Mouse (Mus musculus): ENCODE results near the gene Zfpm1. TPM values are rescaled to one million over a fixed set of nuclear protein-coding genes. Genes with fewer than 3 reads are reported as not detected.

Zfpm1 gene
- polyA plus RNA-seq, 1 experiment from 2014 or later, result 5.7 TPM

DNA sequence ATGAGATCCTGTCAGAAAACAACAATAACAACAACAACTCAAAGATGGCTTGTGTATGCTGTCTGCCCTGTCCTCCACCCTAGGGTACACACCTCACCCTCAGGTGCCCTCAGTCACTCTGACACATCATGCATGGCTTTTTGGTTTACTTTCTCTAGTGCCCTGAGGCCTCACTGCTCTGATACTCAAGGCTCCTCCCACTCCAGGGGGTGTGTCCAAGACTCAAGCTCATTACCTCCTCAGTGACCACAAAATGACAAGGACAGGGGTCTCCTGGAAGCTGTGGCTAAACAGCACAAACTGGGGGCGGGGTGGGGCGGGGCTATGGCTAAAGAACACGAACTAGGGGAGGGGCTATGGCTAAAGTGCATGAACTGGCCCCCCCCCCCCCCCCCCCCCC is 22.1 kb downstream of the Zfpm1 start:
- no peak overlapping the region for H3K4me3 ChIP-seq (replicated peaks)
- H3K27me3 ChIP-seq (replicated peaks), result no peaks in the 10 kb centered on the region
- no peak for ATAC-seq (ENCODE audit: insufficient read depth, low FRiP score, low read depth)
- H3K36me3 ChIP-seq, result 0 out of 2 replicates have a peak, but pooled peaks cover 3% of the 10 kb centered on the region
- no peak overlapping the region for H3K27ac ChIP-seq
- H3K4me2 ChIP-seq, result no peak overlapping the region
- no peak overlapping the region for H3K9ac ChIP-seq
- WGBS, result 30% methylated on average over 3 of the region's 3 CpGs
- no peaks in the 10 kb centered on the region for H3K9me3 ChIP-seq
- peaks cover 44% of the 10 kb centered on the region; the same call in 1 of the 2 replicates for H3K4me1 ChIP-seq

DNA sequence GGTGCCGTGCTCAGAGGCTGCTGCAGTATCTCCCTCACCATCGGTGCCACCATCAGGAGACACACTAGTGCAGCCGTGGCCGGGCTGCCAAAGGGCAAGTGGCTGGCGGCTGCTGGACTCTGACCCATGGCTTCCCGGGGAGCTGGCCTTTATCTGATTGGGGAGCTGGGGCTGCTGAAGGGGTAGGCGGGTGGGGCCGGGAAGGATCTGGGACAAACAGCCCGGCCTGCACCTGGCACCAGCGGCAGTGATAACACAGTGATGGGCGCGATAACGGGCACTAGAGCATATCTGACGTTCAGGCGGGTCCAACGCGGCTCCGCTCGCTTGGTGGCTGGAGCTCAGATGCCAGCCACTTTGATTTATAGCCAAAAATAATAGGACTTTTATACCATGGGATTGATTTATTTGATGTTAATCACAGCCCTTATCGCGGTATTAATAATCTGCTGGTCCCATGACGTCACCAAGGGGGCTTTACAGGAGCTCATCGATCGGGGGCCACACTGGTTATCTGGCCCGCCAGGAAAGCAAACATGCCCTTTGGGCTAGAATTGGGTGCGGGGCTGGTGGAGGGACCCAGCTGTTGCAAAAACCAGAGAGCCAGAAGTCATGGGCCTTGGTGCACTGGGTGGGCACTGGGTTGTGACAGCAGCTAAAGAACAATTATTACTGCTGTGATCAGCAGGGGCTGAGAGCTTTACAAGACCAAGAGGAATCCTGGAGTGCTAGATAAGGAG is 24.9 kb downstream of the Zfpm1 start:
- no peak overlapping the region for H3K9ac ChIP-seq
- no peak overlapping the region for H3K4me2 ChIP-seq
- ATAC-seq (ENCODE audit: insufficient read depth, low FRiP score, low read depth), result peak; percentile 49; the same call in 1 of the 2 replicates
- 57% methylated on average over 26 of the region's 26 CpGs for WGBS
- no peaks in the 10 kb centered on the region for H3K27me3 ChIP-seq (replicated peaks)
- peak overlapping the region; percentile 51 for H3K27ac ChIP-seq
- peaks cover 50% of the 10 kb centered on the region for H3K4me1 ChIP-seq
- H3K36me3 ChIP-seq, result 0 out of 2 replicates have a peak, but pooled peaks cover 3% of the 10 kb centered on the region
- H3K4me3 ChIP-seq (replicated peaks), result no peak overlapping the region
- H3K9me3 ChIP-seq, result no peaks in the 10 kb centered on the region

DNA sequence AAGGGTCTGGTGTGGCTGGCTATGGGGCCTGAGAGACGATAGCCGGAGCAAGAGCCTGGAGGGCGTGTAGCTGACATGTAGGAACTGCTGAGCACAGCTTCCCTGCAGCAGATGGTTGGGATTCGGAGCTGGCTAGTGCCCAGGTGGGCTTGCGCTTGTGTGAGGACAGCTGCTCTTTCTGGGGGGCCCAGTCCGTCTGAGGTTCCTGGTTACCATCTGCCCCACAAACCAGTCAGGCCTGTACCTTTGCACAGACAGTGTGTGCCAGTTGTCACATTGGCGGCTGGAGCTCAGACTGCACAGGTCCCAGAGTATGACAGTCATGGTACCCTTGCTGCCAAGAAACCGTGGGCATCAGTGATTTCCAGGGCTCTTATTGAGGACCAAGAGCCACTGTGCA is 25.9 kb downstream of the Zfpm1 start:
- H3K4me2 ChIP-seq, result no peak overlapping the region

DNA sequence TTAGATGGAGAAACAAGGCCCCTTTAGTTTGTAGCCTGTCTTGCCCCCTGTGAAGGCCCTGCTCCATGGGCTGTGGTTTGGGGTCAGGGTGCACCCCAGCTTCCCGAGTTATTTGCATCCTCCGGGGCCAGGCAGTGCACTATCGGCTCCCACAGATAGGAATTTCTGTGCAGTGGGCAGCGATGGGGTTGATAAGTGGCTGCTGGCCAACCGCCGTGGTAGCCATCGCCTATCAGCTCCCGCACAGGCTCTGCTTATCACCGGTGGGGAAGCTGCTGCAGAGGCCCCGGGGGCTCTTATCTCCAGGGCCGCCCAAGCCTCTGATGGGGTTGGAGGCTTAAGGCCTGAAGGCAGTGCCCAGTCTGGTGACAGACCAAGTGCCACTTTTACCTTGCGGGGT is 27.3 kb downstream of the Zfpm1 start:
- Histone ChIP-seq H3K9me3 (no peaks in the 10 kb centered on the region), H3K36me3 (0 out of 2 replicates have a peak, but pooled peaks cover 3% of the 10 kb centered on the region)

More for the DNA sequence above, 25.9 kb downstream of the Zfpm1 start:
- 0 out of 2 replicates have a peak, but pooled peaks cover 3% of the 10 kb centered on the region for H3K36me3 ChIP-seq
- no peaks in the 10 kb centered on the region for H3K27me3 ChIP-seq (replicated peaks)
- H3K9ac ChIP-seq, result no peak overlapping the region
- no peak for ATAC-seq (ENCODE audit: insufficient read depth, low FRiP score, low read depth)
- peaks cover 49% of the 10 kb centered on the region for H3K4me1 ChIP-seq
- 79% methylated on average over 8 of the region's 8 CpGs for WGBS
- no peak overlapping the region for H3K4me3 ChIP-seq (replicated peaks)
- H3K9me3 ChIP-seq, result no peaks in the 10 kb centered on the region
- no peak overlapping the region for H3K27ac ChIP-seq

DNA sequence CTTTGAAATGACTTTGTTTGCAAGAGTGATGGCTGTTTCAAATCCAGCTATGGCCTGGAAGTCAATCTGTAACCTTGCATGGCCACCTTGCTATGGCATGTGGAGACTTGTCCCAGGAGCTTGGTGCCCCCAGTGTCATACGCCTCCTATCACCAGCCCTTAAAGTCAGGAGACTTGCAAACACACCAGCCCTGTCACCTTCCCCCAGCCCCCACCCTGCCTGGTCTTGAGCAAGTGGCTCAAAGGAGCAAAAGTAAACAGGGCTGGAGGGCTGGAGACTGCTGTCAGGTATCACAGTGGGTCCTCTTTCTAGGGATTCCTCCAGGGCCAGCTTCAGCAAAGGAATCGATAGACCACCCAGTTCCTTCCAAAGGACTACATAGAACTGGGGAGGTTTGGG is 29.2 kb downstream of the Zfpm1 start:
- WGBS, result 74% methylated on average over 2 of the region's 2 CpGs
- H3K4me2 ChIP-seq, result no peak overlapping the region
- H3K4me3 ChIP-seq (replicated peaks), result no peak overlapping the region
- no peak overlapping the region for H3K27ac ChIP-seq
- ATAC-seq (ENCODE audit: insufficient read depth, low FRiP score, low read depth), result no peak
- no peak overlapping the region for H3K9ac ChIP-seq
- no peaks in the 10 kb centered on the region for H3K9me3 ChIP-seq
- peaks cover 56% of the 10 kb centered on the region for H3K4me1 ChIP-seq
- no peaks in the 10 kb centered on the region for H3K27me3 ChIP-seq (replicated peaks)
- H3K36me3 ChIP-seq, result 0 out of 2 replicates have a peak, but pooled peaks cover 3% of the 10 kb centered on the region

More for the DNA sequence above, 27.3 kb downstream of the Zfpm1 start:
- WGBS, result 41% methylated on average over 12 of the region's 12 CpGs
- Histone ChIP-seq H3K27ac (no peak overlapping the region), H3K4me1 (peaks cover 54% of the 10 kb centered on the region), H3K4me3 (replicated peaks) (no peak overlapping the region), H3K9ac (no peak overlapping the region), H3K4me2 (0 out of 2 replicates have a peak overlapping the region, but pooled peaks have one; percentile 2), H3K27me3 (replicated peaks) (no peaks in the 10 kb centered on the region)
- peak; percentile 81 for ATAC-seq (ENCODE audit: insufficient read depth, low FRiP score, low read depth)

DNA sequence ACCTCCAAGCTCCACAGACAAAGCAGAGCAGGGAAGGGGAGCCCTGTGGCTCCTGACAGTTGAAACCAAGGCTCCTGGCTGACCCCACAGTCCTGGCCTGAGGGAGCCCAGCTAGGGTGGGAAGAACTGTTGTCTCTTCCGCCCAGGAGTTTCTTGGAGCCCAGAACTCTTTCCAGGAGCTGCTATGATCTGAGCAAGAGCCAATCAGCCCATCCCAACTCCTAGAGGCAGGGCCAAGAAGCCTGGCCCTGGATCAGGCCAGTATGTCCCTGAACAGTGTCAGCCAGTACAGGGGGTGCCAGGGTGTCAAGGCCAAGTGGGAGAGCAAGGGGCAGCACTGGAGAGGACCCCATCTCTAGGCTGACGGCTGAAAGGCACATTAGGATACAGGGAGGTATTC is 30.6 kb downstream of the Zfpm1 start:
- Histone ChIP-seq H3K9ac (no peak overlapping the region), H3K4me3 (replicated peaks) (no peak overlapping the region), H3K4me1 (peaks cover 57% of the 10 kb centered on the region), H3K4me2 (no peak overlapping the region), H3K27ac (peak overlapping the region; percentile 23; the same call in 1 of the 2 replicates), H3K27me3 (replicated peaks) (no peaks in the 10 kb centered on the region), H3K9me3 (no peaks in the 10 kb centered on the region), H3K36me3 (0 out of 2 replicates have a peak, but pooled peaks cover 3% of the 10 kb centered on the region)
- 65% methylated on average over 2 of the region's 2 CpGs for WGBS
- ATAC-seq (ENCODE audit: insufficient read depth, low FRiP score, low read depth), result no peak

DNA sequence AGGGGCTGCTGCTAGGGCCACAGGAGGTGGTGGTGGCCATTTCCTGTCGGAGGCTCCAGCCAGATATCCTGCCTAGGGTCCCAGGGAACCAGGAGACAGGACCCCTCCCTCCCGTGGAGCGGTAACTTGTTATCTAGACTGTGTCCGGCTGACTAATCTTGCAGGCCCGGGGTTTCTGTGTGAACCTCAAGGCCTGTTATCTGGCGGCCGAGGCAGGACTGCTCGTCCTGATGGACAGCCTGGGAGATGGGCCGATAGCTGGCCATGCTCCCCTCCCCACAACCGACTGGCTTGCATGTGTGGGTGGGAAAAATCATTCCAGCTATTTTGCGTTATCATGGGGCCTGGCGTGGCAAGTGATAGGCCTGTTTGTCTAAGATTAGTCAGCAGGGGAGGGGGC is 31.4 kb downstream of the Zfpm1 start:
- Histone ChIP-seq H3K9ac (no peak overlapping the region), H3K27ac (peak overlapping the region; percentile 28; the same call in 1 of the 2 replicates), H3K27me3 (replicated peaks) (no peaks in the 10 kb centered on the region), H3K36me3 (0 out of 2 replicates have a peak, but pooled peaks cover 3% of the 10 kb centered on the region), H3K9me3 (no peaks in the 10 kb centered on the region), H3K4me2 (no peak overlapping the region), H3K4me1 (peaks cover 65% of the 10 kb centered on the region), H3K4me3 (replicated peaks) (no peak overlapping the region)
- WGBS, result 35% methylated on average over 12 of the region's 12 CpGs
- ATAC-seq (ENCODE audit: insufficient read depth, low FRiP score, low read depth), result peak; percentile 40; the same call in 1 of the 2 replicates

DNA sequence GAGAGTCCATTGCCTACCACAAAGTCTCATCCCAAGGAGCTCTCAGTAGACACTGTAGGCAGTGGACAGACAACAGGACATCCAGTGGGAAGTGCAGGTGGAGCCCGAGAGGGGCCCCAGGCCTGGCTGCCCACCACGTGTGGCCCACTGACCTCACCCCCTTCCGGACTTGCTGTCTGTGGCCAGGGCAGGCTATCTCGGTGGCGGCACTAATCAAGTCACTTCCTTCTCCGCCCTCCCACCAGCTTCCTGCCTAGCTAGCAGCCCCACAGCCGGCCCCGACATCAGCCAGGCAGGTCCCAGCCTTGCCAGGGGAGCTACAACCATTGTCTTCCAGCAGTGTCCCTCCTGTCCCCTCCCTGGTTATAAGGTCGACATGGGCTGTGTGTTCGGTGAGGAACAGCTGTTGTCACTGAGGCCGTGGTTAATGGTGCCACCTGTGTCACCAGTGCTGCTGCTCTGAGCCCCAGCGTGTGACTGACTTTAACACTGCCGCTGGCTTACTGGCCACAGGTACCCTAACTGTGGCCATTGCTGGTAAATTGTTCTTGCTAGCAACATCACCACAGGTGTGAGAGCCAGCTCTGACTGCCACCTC is 33.1 kb downstream of the Zfpm1 start:
- H3K27ac ChIP-seq, result peak overlapping the region; percentile 59
- no peak for ATAC-seq (ENCODE audit: insufficient read depth, low FRiP score, low read depth)
- H3K9me3 ChIP-seq, result no peaks in the 10 kb centered on the region

DNA sequence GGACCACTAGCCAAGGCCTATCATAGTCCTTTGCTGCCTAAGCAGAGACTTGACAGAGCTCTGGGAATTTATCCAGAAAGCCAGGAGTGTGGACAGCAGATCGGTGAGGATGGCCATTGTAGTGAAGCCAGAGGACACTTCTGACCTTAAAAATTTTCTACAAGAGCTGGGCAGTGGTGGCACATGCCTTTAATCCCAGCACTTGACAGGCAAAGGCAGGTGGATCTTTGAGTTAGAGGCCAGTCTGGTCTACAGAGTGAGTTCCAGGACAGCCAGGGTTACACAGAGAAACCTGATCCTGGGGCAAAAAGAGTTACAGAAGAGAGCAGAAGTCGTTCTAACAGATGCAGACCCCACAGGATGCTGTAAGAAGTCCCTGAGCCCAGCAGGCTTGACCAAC is 34.5 kb downstream of the Zfpm1 start:
- peak overlapping the region; percentile 86; the same call in 1 of the 2 replicates for H3K27ac ChIP-seq
- H3K9me3 ChIP-seq, result no peaks in the 10 kb centered on the region
- no peak overlapping the region for H3K9ac ChIP-seq
- H3K4me1 ChIP-seq, result peaks cover 58% of the 10 kb centered on the region
- no peak overlapping the region for H3K4me2 ChIP-seq
- 50% methylated on average over 2 of the region's 2 CpGs for WGBS
- no peaks in the 10 kb centered on the region for H3K27me3 ChIP-seq (replicated peaks)
- no peaks in the 10 kb centered on the region for H3K36me3 ChIP-seq
- H3K4me3 ChIP-seq (replicated peaks), result no peak overlapping the region
- no peak for ATAC-seq (ENCODE audit: insufficient read depth, low FRiP score, low read depth)

More for the DNA sequence above, 33.1 kb downstream of the Zfpm1 start:
- H3K4me3 ChIP-seq (replicated peaks), result no peak overlapping the region
- WGBS, result 60% methylated on average over 13 of the region's 13 CpGs
- no peaks in the 10 kb centered on the region for H3K36me3 ChIP-seq
- H3K27me3 ChIP-seq (replicated peaks), result no peaks in the 10 kb centered on the region
- H3K4me2 ChIP-seq, result no peak overlapping the region
- peaks cover 68% of the 10 kb centered on the region for H3K4me1 ChIP-seq
- H3K9ac ChIP-seq, result no peak overlapping the region

DNA sequence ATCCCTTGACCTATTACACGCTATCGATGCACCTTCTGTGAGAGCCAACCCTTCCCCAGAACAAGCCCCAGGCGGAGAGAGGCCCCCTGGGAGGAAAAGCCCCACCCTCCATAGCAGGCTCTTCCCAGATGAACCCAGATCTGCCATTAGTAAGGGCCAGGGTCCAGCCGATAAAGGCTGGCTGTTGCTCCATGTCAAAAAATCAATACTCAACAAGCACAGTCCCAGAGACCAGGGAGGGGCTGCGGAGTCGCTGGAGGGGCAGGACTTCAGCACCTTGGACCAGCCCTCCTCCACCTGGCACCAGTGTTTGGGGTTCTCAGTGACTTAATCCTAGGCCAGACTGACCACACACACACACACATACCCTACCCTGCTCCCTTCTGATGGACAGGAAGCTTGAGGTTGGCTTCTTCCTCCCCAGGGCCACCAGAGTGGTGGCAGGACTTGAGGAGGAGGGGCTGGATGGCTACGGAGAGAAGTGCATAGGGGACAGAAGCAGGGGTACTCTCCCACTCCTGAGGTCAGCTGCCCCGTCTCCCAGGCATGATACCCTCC is 36.1 kb downstream of the Zfpm1 start:
- no peak overlapping the region for H3K4me3 ChIP-seq (replicated peaks)
- H3K4me1 ChIP-seq, result peaks cover 62% of the 10 kb centered on the region
- WGBS, result 37% methylated on average over 8 of the region's 8 CpGs
- H3K4me2 ChIP-seq, result no peak overlapping the region
- peak overlapping the region; percentile 86 for H3K27ac ChIP-seq
- no peaks in the 10 kb centered on the region for H3K9me3 ChIP-seq
- ATAC-seq (ENCODE audit: insufficient read depth, low FRiP score, low read depth), result peak; percentile 18; the same call in 1 of the 2 replicates
- H3K36me3 ChIP-seq, result no peaks in the 10 kb centered on the region
- H3K9ac ChIP-seq, result no peak overlapping the region
- no peaks in the 10 kb centered on the region for H3K27me3 ChIP-seq (replicated peaks)

DNA sequence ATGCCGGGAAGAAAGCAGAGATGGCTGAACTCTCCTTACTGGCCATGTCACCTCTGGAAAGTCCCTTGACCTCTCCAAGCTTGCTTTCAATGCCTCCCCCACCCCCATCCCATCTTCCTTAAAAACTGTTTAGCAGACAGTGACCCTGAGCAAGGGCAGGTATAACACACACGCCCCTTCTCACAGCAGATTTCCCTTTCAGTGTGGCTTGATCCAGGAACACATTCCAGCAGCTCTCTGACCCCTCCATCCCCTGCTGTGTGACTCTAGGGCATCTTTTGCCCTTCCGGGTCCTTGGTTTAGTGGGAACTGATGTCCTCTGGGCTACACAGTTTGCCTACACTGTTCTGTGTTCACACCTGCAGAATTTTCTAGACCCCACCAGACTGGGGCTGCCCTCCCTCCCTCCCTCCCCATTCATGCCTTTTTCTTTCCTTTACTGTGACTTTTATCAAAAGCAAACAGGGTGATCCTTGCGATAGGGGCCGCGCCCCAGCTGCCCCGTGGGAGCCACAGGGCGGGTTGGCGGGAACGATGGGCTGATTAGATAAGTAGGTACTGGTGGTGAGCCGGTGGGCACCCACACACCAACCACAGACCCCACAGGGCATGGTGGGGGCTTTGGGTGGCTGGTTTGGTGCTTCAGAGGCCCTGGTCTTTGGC is 37.2 kb downstream of the Zfpm1 start:
- Histone ChIP-seq H3K4me2 (no peak overlapping the region), H3K27me3 (replicated peaks) (no peaks in the 10 kb centered on the region), H3K27ac (peak overlapping the region; percentile 86), H3K4me1 (peaks cover 59% of the 10 kb centered on the region), H3K9ac (no peak overlapping the region), H3K36me3 (no peaks in the 10 kb centered on the region), H3K9me3 (no peaks in the 10 kb centered on the region), H3K4me3 (replicated peaks) (no peak overlapping the region)
- no peak for ATAC-seq (ENCODE audit: insufficient read depth, low FRiP score, low read depth)
- 52% methylated on average over 11 of the region's 11 CpGs for WGBS

All from stomach, embryonic 15.5 days (tissue).